Mouse (Mus musculus) myocyte (in vitro differentiated cells): Measurements from ENCODE around the gene Fan1. TPM values are rescaled to one million over a fixed set of nuclear protein-coding genes. Genes with fewer than 3 reads are reported as not detected.

Experiments used
- H3K27me3 ChIP-seq: one replicate; pipeline ENCODE4 v1.6.1; 2011; ENCODE audit not compliant: control insufficient read depth, insufficient read depth, insufficient read length
- H3K36me3 ChIP-seq: one replicate; pipeline ENCODE4 v1.6.1; 2011; ENCODE audit not compliant: control insufficient read depth, insufficient read depth
- H3K4me2 ChIP-seq: one replicate; pipeline ENCODE4 v1.6.1; 2011; ENCODE audit warnings: low read depth, control low read depth
- H3K4me3 ChIP-seq: one replicate; pipeline ENCODE4 v1.5.1; 2011; ENCODE audit warnings: mild to moderate bottlenecking, control low read depth, moderate library complexity
- H3K79me2 ChIP-seq: one replicate; pipeline ENCODE4 v1.6.1; 2011; ENCODE audit not compliant: control insufficient read depth, insufficient read depth
- H3ac ChIP-seq: one replicate; pipeline ENCODE4 v1.6.1; 2011; ENCODE audit not compliant: control insufficient read depth, insufficient read length
- CEBPB ChIP-seq: IDR thresholded peaks from 2 replicates; pipeline ENCODE4 v1.6.1; 2011; ENCODE audit warnings: mild to moderate bottlenecking, moderate library complexity; ENCODE audit not compliant: poor library complexity, insufficient read depth, severe bottlenecking
- E2F4 ChIP-seq: IDR thresholded peaks from one replicate; pipeline ENCODE4 v1.6.1; 2011; ENCODE audit warnings: mild to moderate bottlenecking, control low read depth, moderate library complexity; ENCODE audit not compliant: insufficient read depth
- MAX ChIP-seq: IDR thresholded peaks from one replicate; pipeline ENCODE4 v1.6.1; 2011; ENCODE audit warnings: low read depth, mild to moderate bottlenecking, control low read depth
- MYOD1 ChIP-seq, 3 experiments: IDR thresholded peaks; one replicate each; pipeline ENCODE4 v1.6.1; 2011; ENCODE audit warnings: control low read depth in 2 of 3, low read depth in 2 of 3, mild to moderate bottlenecking in 2 of 3, moderate library complexity in 1 of 3; ENCODE audit not compliant: insufficient read length in 2 of 3, control insufficient read depth in 1 of 3
- MYOG ChIP-seq, 3 experiments: IDR thresholded peaks; one replicate each; pipeline ENCODE4 v1.6.1; 2011; ENCODE audit warnings: control low read depth in 2 of 3, low read depth in 2 of 3, mild to moderate bottlenecking in 2 of 3; ENCODE audit not compliant: insufficient read length in 2 of 3, control insufficient read depth in 1 of 3, insufficient read depth in 1 of 3
- POLR2A ChIP-seq: IDR thresholded peaks from one replicate; pipeline ENCODE4 v1.6.1; 2011; ENCODE audit warnings: low read depth, mild to moderate bottlenecking, control low read depth, moderate library complexity; ENCODE audit not compliant: insufficient read length
- POLR2AphosphoS2 ChIP-seq: IDR thresholded peaks from one replicate; pipeline ENCODE4 v1.6.1; 2011; ENCODE audit warnings: low read depth, control low read depth; ENCODE audit not compliant: insufficient read length
- REST ChIP-seq: IDR thresholded peaks from one replicate; pipeline ENCODE4 v1.6.1; 2011; ENCODE audit warnings: mild to moderate bottlenecking, control low read depth, moderate library complexity; ENCODE audit not compliant: insufficient read depth, insufficient read length
- SRF ChIP-seq: IDR thresholded peaks from one replicate; pipeline ENCODE4 v1.6.1; 2011; ENCODE audit warnings: low read depth; ENCODE audit not compliant: control insufficient read depth, insufficient read length
- TCF12 ChIP-seq: IDR thresholded peaks from one replicate; pipeline ENCODE4 v1.6.1; 2011; ENCODE audit warnings: mild to moderate bottlenecking, control low read depth; ENCODE audit not compliant: poor library complexity, insufficient read depth, severe bottlenecking
- TCF3 ChIP-seq: IDR thresholded peaks from one replicate; pipeline ENCODE4 v1.6.1; 2011; ENCODE audit warnings: low read depth, control low read depth; ENCODE audit not compliant: insufficient read length
- USF1 ChIP-seq: IDR thresholded peaks from one replicate; pipeline ENCODE4 v1.6.1; 2011; ENCODE audit warnings: low read depth, mild to moderate bottlenecking, control low read depth, moderate library complexity
- polyA plus RNA-seq: library from polyadenylated mRNA; unstranded; fragments of >200 nt; fragmentation: generic; extraction: Trizol; gene quantifications from one replicate; pipeline ENCODE4 v1.2.1, GENCODE M21; 2012; ENCODE audit warnings: missing spikeins

Fan1 gene
- polyA plus RNA-seq, 1 experiment: 1.7 TPM

DNA sequence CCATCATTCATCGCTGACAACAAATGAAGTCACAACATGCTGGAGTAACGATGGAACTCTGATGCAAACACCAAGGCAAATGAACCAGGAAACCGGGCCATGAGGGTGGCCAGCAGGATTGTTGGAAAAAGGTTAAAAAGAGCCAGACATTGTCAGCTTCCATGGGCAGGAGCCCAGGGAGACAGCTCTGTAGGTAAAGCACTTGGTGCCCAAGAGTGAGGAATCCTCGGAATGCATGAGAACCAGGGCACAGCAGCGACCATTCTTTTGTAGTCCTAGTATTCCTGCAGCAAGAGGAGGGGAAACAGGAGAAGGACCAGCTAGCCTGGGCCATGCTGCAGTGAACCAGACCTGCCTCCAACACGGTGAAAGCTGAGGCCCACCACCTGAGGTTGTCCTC, 15.2 kb downstream of the Fan1 start:
- Histone ChIP-seq H3K36me3 (peaks cover 11% of the 10 kb centered on the region), H3K4me2 (no peak overlapping the region), H3K4me3 (no peak overlapping the region), H3K79me2 (no peaks in the 10 kb centered on the region), H3ac (no peak overlapping the region), H3K27me3 (no peaks in the 10 kb centered on the region)
- TF ChIP-seq CEBPB (no peak), MYOG (IDR thresholded peaks at IDR 0.05; ENCODE audit: control insufficient read depth in 1 of 3, insufficient read depth in 1 of 3, insufficient read length in 2 of 3, low read depth in 2 of 3) (no peak), REST (no peak), POLR2A (no peak), USF1 (no peak), SRF (no peak), POLR2AphosphoS2 (no peak), E2F4 (no peak), TCF12 (no peak), MYOD1 (IDR thresholded peaks at IDR 0.05; ENCODE audit: control insufficient read depth in 1 of 3, insufficient read length in 2 of 3, low read depth in 2 of 3) (no peak), MAX (no peak), TCF3 (no peak)

DNA sequence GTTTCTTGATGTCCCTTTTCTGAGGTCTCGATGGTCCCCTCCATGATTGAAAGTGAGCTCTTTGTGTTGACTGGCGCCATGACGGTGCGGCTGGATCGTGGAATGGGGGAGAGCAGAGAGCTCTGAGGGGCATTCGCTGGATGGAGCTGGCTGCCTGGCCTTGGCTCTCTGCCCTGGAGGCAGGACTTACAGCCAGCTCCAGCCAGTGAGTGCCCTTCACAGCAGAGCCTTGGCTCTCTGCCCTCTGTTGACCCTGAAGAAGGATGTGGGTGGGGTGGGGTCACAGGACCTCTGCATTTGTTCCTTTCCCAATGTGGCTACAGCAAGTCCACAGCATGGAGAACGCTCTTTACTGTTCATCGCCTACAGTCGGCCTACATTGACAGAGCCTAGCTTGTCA, 16.5 kb downstream of the Fan1 start:
- Histone ChIP-seq H3K36me3 (peaks cover 7% of the 10 kb centered on the region), H3ac (no peak overlapping the region), H3K4me2 (no peak overlapping the region), H3K4me3 (no peak overlapping the region), H3K27me3 (no peaks in the 10 kb centered on the region), H3K79me2 (no peaks in the 10 kb centered on the region)
- TF ChIP-seq SRF: no peak
- no peak for TF ChIP-seq MYOD1 (IDR thresholded peaks at IDR 0.05; ENCODE audit: control insufficient read depth in 1 of 3, insufficient read length in 2 of 3, low read depth in 2 of 3)
- TF ChIP-seq MAX: no peak
- no peak for TF ChIP-seq TCF12
- TF ChIP-seq REST: no peak

DNA sequence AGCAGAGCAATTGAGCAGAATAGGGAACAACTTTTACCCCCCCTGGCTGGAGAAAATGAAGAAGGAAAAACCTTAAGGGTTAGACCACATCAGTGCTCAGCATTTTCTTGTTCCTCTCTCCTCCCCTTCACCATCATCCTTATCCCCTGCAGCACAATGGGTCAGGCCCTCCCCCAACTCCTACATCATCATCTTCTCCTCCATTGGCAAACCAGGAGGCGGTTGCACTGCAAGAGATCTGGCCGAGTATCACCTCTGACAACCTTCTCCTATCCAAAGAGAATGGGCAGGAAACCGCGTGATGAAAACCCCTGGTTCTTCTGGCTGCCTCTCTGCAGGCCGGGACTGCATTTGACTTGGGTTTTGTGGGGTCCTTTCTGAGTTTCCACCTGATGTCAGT, 17.2 kb downstream of the Fan1 start:
- H3ac ChIP-seq: no peak overlapping the region
- TF ChIP-seq POLR2AphosphoS2 (no peak), E2F4 (no peak), MYOG (IDR thresholded peaks at IDR 0.05; ENCODE audit: control insufficient read depth in 1 of 3, insufficient read depth in 1 of 3, insufficient read length in 2 of 3, low read depth in 2 of 3) (no peak), SRF (no peak), TCF12 (no peak), CEBPB (no peak), MAX (no peak), REST (no peak), TCF3 (no peak), USF1 (no peak), POLR2A (no peak), MYOD1 (IDR thresholded peaks at IDR 0.05; ENCODE audit: control insufficient read depth in 1 of 3, insufficient read length in 2 of 3, low read depth in 2 of 3) (no peak)
- H3K27me3 ChIP-seq: no peaks in the 10 kb centered on the region
- H3K4me3 ChIP-seq: no peak overlapping the region
- H3K79me2 ChIP-seq: no peaks in the 10 kb centered on the region
- no peak overlapping the region for H3K4me2 ChIP-seq
- peaks cover 5% of the 10 kb centered on the region for H3K36me3 ChIP-seq

DNA sequence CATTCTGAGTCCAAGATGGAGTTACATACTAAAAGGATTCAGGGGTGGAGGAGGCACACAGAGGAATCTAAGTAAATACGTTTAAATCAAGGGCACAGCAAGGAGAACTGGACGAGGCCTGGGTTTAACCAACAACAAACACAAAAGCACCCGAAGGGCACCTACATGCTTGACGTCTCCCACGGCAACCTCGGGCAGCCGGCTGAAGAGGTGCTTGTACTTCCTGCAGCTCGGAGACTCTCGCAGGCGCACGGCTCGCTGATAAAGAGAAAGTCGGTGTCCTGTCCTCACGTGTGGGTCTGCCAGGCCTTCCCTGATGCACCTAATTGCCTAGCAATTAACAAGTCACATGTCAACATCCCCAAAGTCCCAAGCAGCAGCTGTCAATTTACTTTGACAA, 19.7 kb downstream of the Fan1 start:
- Histone ChIP-seq H3K4me2 (no peak overlapping the region), H3K79me2 (no peaks in the 10 kb centered on the region), H3K36me3 (peaks cover 5% of the 10 kb centered on the region), H3ac (no peak overlapping the region), H3K27me3 (no peaks in the 10 kb centered on the region), H3K4me3 (no peak overlapping the region)
- TF ChIP-seq TCF12: no peak
- no peak for TF ChIP-seq MAX
- TF ChIP-seq REST: no peak
- no peak for TF ChIP-seq E2F4
- TF ChIP-seq TCF3: no peak
- TF ChIP-seq SRF: no peak
- TF ChIP-seq CEBPB: no peak
- no peak for TF ChIP-seq MYOD1 (IDR thresholded peaks at IDR 0.05; ENCODE audit: control insufficient read depth in 1 of 3, insufficient read length in 2 of 3, low read depth in 2 of 3)
- no peak for TF ChIP-seq POLR2A
- no peak for TF ChIP-seq MYOG (IDR thresholded peaks at IDR 0.05; ENCODE audit: control insufficient read depth in 1 of 3, insufficient read depth in 1 of 3, insufficient read length in 2 of 3, low read depth in 2 of 3)
- TF ChIP-seq USF1: no peak
- TF ChIP-seq POLR2AphosphoS2: no peak

DNA sequence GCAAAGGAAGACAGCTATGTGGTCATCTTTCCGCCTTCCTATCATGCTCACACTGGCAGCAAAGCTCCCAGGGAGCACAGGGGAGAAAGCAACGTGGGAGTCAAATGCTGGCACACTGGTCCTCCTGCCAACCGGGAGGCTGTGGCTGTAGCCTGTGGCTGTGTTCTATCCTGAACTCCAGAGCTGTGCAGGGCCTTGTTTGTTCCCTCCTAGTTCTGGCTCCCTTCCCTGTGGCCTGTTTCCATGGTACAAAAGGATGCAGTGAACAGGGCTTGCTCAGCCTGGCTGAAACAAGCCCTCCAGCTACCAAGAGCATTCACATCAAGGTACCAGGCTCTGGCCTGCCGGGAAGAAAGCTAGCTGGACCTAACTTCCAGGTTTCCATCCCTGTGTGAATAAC, 22.8 kb downstream of the Fan1 start:
- Histone ChIP-seq H3K27me3 (no peaks in the 10 kb centered on the region), H3K4me3 (no peak overlapping the region), H3K79me2 (no peaks in the 10 kb centered on the region), H3K36me3 (no peaks in the 10 kb centered on the region), H3ac (no peak overlapping the region), H3K4me2 (no peak overlapping the region)
- TF ChIP-seq MYOG (IDR thresholded peaks at IDR 0.05; ENCODE audit: control insufficient read depth in 1 of 3, insufficient read depth in 1 of 3, insufficient read length in 2 of 3, low read depth in 2 of 3) (no peak), MYOD1 (IDR thresholded peaks at IDR 0.05; ENCODE audit: control insufficient read depth in 1 of 3, insufficient read length in 2 of 3, low read depth in 2 of 3) (no peak), TCF3 (no peak), E2F4 (no peak), POLR2AphosphoS2 (no peak), TCF12 (no peak), CEBPB (no peak), SRF (no peak), USF1 (no peak), POLR2A (no peak), REST (no peak), MAX (no peak)
